Mouse (Mus musculus) liver, embryonic 14.5 days (tissue): ENCODE measurements around the gene Abcb5.

Experiments
- CTCF ChIP-seq: IDR thresholded peaks from 2 replicates; pipeline ENCODE4 v1.5.1; 2016; ENCODE audit warnings: antibody characterized with exemption, low read depth, control low read depth
- EP300 ChIP-seq: IDR thresholded peaks from 2 replicates; pipeline ENCODE4 v1.6.1; 2016; ENCODE audit warnings: antibody characterized with exemption, low read depth

DNA sequence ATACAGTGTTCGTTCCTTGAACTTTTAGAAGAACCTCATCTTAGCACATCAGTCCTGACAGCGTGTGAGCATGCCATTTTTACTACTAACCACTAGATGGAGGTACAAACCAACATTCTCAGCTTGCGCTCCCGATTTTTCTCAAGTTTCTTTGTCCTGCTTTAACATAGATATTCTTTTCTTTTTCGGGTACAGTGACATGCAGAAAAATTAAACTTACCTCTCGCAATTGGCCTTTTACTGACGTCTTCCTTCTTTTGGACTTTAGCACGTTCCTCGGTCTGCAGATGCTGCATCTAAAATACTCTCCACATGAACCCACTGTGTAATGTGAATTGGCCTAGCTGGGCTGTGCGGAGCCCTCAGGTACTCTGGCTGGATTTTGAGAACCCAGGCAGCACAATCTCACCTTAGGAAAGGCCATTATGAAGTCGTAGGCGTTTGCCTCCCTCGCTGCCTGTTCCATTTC lies 39.4 kb downstream of the Abcb5 start:
- TF ChIP-seq EP300 (no peak), CTCF (peak; percentile 37; the same call in 1 of the 2 replicates)
